Mouse (Mus musculus) thymus, postnatal 0 days (tissue): ENCODE measurements at regions not wholly inside any gene's neighbourhood (a gene's known extent, or its start where the extent isn't known, plus 50 kb on each side); places are given as distances from the start of the nearest gene placed in this dataset.

Source experiments
- DNase-seq: peaks from one replicate; pipeline ENCODE4 v3.0.0-alpha.2; 2015; ENCODE audit warnings: low spot score

GRCm38 (mm10) chr10:17418227-17418685 is 304.8 kb upstream of the Cited2 start:
- no peak for DNase-seq

- no peak for DNase-seq
These were observed 299.3 kb upstream of the Cited2 start for GRCm38 (mm10) chr10:17423584-17424278.

- DNase-seq: no peak
These were observed 296.8 kb upstream of the Cited2 start for GRCm38 (mm10) chr10:17426197-17426596.

- DNase-seq: no peak
These were observed 295.7 kb upstream of the Cited2 start for GRCm38 (mm10) chr10:17427316-17427715.

- DNase-seq: no peak
These were observed 294.7 kb upstream of the Cited2 start for GRCm38 (mm10) chr10:17428315-17428714.

GRCm38 (mm10) chr10:17431068-17431467 is 291.9 kb upstream of the Cited2 start:
- no peak for DNase-seq

GRCm38 (mm10) chr10:17434098-17434497 is 288.9 kb upstream of the Cited2 start:
- no peak for DNase-seq

GRCm38 (mm10) chr10:17450240-17450639 is 272.8 kb upstream of the Cited2 start:
- DNase-seq: no peak

- DNase-seq: no peak
These were observed 252.1 kb upstream of the Cited2 start for GRCm38 (mm10) chr10:17470880-17471279.

GRCm38 (mm10) chr10:17472536-17472935 is 250.5 kb upstream of the Cited2 start:
- DNase-seq: no peak

GRCm38 (mm10) chr10:17475976-17476375 is 247.0 kb upstream of the Cited2 start:
- DNase-seq: no peak

- DNase-seq: no peak
These were observed 246.3 kb upstream of the Cited2 start for GRCm38 (mm10) chr10:17476720-17477119.

- DNase-seq: no peak
These were observed 244.0 kb upstream of the Cited2 start for GRCm38 (mm10) chr10:17478761-17479632.

GRCm38 (mm10) chr10:17482751-17483150 is 240.3 kb upstream of the Cited2 start:
- DNase-seq: no peak

GRCm38 (mm10) chr10:17485049-17485449 is 238.0 kb upstream of the Cited2 start:
- DNase-seq: no peak

- DNase-seq: no peak
These were observed 237.5 kb upstream of the Cited2 start for GRCm38 (mm10) chr10:17485515-17485914.

GRCm38 (mm10) chr10:17486011-17486410 is 237.0 kb upstream of the Cited2 start:
- no peak for DNase-seq

GRCm38 (mm10) chr10:17487460-17487859 is 235.6 kb upstream of the Cited2 start:
- DNase-seq: no peak

- no peak for DNase-seq
These were observed 231.3 kb upstream of the Cited2 start for GRCm38 (mm10) chr10:17491611-17492305.

- no peak for DNase-seq
These were observed 229.9 kb upstream of the Cited2 start for GRCm38 (mm10) chr10:17493137-17493536.

- DNase-seq: no peak
These were observed 226.2 kb upstream of the Cited2 start for GRCm38 (mm10) chr10:17496831-17497230.

GRCm38 (mm10) chr10:17510626-17511193 is 212.3 kb upstream of the Cited2 start:
- no peak for DNase-seq
